Mouse (Mus musculus) limb, embryonic 13.5 days (tissue): Measurements from ENCODE around the gene Tmeff2. TPM values are rescaled to one million over a fixed set of nuclear protein-coding genes. Genes with fewer than 3 reads are reported as not detected.

ENCODE experiments used
- ATAC-seq: fragments of 200-750 bp; cut with Nextera tagmentation; 2 replicates; pipeline ENCODE4 v1.8.0; 2017; ENCODE audit warnings: low read depth, moderate number of reproducible peaks, moderate TSS enrichment; ENCODE audit not compliant: low FRiP score
- H3K27ac ChIP-seq: fragments of 300-500 bp; sonication (generic); 2 replicates; pipeline ENCODE4 v1.5.1; 2015; ENCODE audit warnings: inconsistent platforms, mild to moderate bottlenecking, moderate library complexity
- H3K27me3 ChIP-seq: fragments of 300-500 bp; sonication (generic); 2 replicates; pipeline ENCODE4 v1.6.1; 2015; ENCODE audit warnings: mild to moderate bottlenecking, inconsistent platforms
- H3K36me3 ChIP-seq: fragments of 300-500 bp; sonication (generic); 2 replicates; pipeline ENCODE4 v1.6.1; 2015; ENCODE audit warnings: inconsistent platforms, mild to moderate bottlenecking, moderate library complexity
- H3K4me1 ChIP-seq: fragments of 300-500 bp; sonication (generic); 2 replicates; pipeline ENCODE4 v1.6.1; 2015; ENCODE audit warnings: inconsistent platforms
- H3K4me2 ChIP-seq: fragments of 300-500 bp; sonication (generic); replicated peaks from 2 replicates; pipeline ENCODE4 v1.6.1; 2015; ENCODE audit warnings: inconsistent platforms, mild to moderate bottlenecking, moderate library complexity
- H3K4me3 ChIP-seq: fragments of 300-500 bp; sonication (generic); 2 replicates; pipeline ENCODE4 v1.5.1; 2015; ENCODE audit warnings: moderate library complexity, mild to moderate bottlenecking, inconsistent platforms
- H3K9ac ChIP-seq: fragments of 300-500 bp; sonication (generic); 2 replicates; pipeline ENCODE4 v1.6.1; 2015; ENCODE audit warnings: mild to moderate bottlenecking, inconsistent platforms
- H3K9me3 ChIP-seq: fragments of 300-500 bp; sonication (generic); 2 replicates; pipeline ENCODE4 v1.6.1; 2016; ENCODE audit warnings: inconsistent platforms
- WGBS: fragments of 180-500 bp; shearing (Covaris S2); methylation state at CpG from one replicate; pipeline ENCODE4 v1.1.7; 2015; 5-methylcytosine and 5-hydroxymethylcytosine counted together
- polyA plus RNA-seq: library from polyadenylated mRNA; unstranded; fragments of >200 nt; fragmentation: Nextera tagmentation; extraction: Ambion mirVana; gene quantifications from 2 replicates; pipeline ENCODE4 v1.2.1, GENCODE M21; 2015

Gene Tmeff2
- polyA plus RNA-seq, 1 experiment from 2014 or later: 19.2 TPM

- H3K27me3 ChIP-seq: no peaks in the 10 kb centered on the region
- ATAC-seq: no peak
These were observed 90.2 kb downstream of the Tmeff2 start for GRCm38 (mm10) chr1:50990661-50991060.

GRCm38 (mm10) chr1:50994505-50994904 is 94.1 kb downstream of the Tmeff2 start:
- no peak overlapping the region for H3K27ac ChIP-seq
- no peaks in the 10 kb centered on the region for H3K36me3 ChIP-seq
- ATAC-seq: no peak
- no peak overlapping the region for H3K9ac ChIP-seq
- no peaks in the 10 kb centered on the region for H3K27me3 ChIP-seq
- no peak overlapping the region for H3K4me3 ChIP-seq
- no peaks in the 10 kb centered on the region for H3K4me1 ChIP-seq
- WGBS: 78% methylated on average over 1 of the region's 1 CpGs
- H3K9me3 ChIP-seq: no peaks in the 10 kb centered on the region
- H3K4me2 ChIP-seq: no peak overlapping the region

More at GRCm38 (mm10) chr1:50990661-50991060, 90.2 kb downstream of the Tmeff2 start:
- Histone ChIP-seq H3K4me2 (no peak overlapping the region), H3K4me1 (no peaks in the 10 kb centered on the region), H3K9ac (no peak overlapping the region), H3K4me3 (no peak overlapping the region), H3K36me3 (no peaks in the 10 kb centered on the region), H3K9me3 (no peaks in the 10 kb centered on the region), H3K27ac (no peak overlapping the region)
- WGBS: 81% methylated on average over 2 of the region's 2 CpGs

- H3K36me3 ChIP-seq: no peaks in the 10 kb centered on the region
- peak; percentile 48; the same call in 1 of the 2 replicates for ATAC-seq
- no peaks in the 10 kb centered on the region for H3K27me3 ChIP-seq
- H3K4me1 ChIP-seq: no peaks in the 10 kb centered on the region
- H3K27ac ChIP-seq: no peak overlapping the region
- WGBS: 65% methylated on average over 3 of the region's 3 CpGs
- no peak overlapping the region for H3K4me3 ChIP-seq
- H3K4me2 ChIP-seq: no peak overlapping the region
- H3K9ac ChIP-seq: no peak overlapping the region
- H3K9me3 ChIP-seq: no peaks in the 10 kb centered on the region
These were observed 99.3 kb downstream of the Tmeff2 start for GRCm38 (mm10) chr1:50999793-51000192.

GRCm38 (mm10) chr1:51008344-51008743 is 107.9 kb downstream of the Tmeff2 start:
- H3K27ac ChIP-seq: no peak overlapping the region
- H3K4me3 ChIP-seq: no peak overlapping the region
- no peak overlapping the region for H3K4me2 ChIP-seq
- H3K9ac ChIP-seq: no peak overlapping the region
- no peaks in the 10 kb centered on the region for H3K9me3 ChIP-seq
- ATAC-seq: no peak
- H3K4me1 ChIP-seq: no peaks in the 10 kb centered on the region
- WGBS: 79% methylated on average over 3 of the region's 3 CpGs
- no peaks in the 10 kb centered on the region for H3K36me3 ChIP-seq
- no peaks in the 10 kb centered on the region for H3K27me3 ChIP-seq

GRCm38 (mm10) chr1:51040249-51040648 is 139.8 kb downstream of the Tmeff2 start:
- WGBS: 70% methylated on average over 5 of the region's 5 CpGs
- Histone ChIP-seq H3K9me3 (no peaks in the 10 kb centered on the region), H3K4me1 (no peaks in the 10 kb centered on the region), H3K9ac (no peak overlapping the region), H3K36me3 (no peaks in the 10 kb centered on the region), H3K27ac (no peak overlapping the region), H3K27me3 (no peaks in the 10 kb centered on the region), H3K4me2 (no peak overlapping the region), H3K4me3 (no peak overlapping the region)
- ATAC-seq: no peak

- WGBS: 92% methylated on average over 7 of the region's 7 CpGs
These were observed 144.4 kb downstream of the Tmeff2 start for GRCm38 (mm10) chr1:51044810-51045209.

GRCm38 (mm10) chr1:51064549-51064948 is 164.1 kb downstream of the Tmeff2 start:
- no peak overlapping the region for H3K9ac ChIP-seq
- H3K4me1 ChIP-seq: no peaks in the 10 kb centered on the region
- H3K36me3 ChIP-seq: no peaks in the 10 kb centered on the region
- H3K9me3 ChIP-seq: no peaks in the 10 kb centered on the region
- H3K4me3 ChIP-seq: no peak overlapping the region
- H3K27me3 ChIP-seq: no peaks in the 10 kb centered on the region
- H3K27ac ChIP-seq: no peak overlapping the region
- no peak for ATAC-seq
- no peak overlapping the region for H3K4me2 ChIP-seq

More at GRCm38 (mm10) chr1:51044810-51045209, 144.4 kb downstream of the Tmeff2 start:
- no peaks in the 10 kb centered on the region for H3K36me3 ChIP-seq
- no peaks in the 10 kb centered on the region for H3K4me1 ChIP-seq
- no peak for ATAC-seq
- H3K27me3 ChIP-seq: no peaks in the 10 kb centered on the region
- no peak overlapping the region for H3K4me2 ChIP-seq
- no peak overlapping the region for H3K27ac ChIP-seq
- no peak overlapping the region for H3K9ac ChIP-seq
- no peaks in the 10 kb centered on the region for H3K9me3 ChIP-seq
- H3K4me3 ChIP-seq: no peak overlapping the region

- no peak overlapping the region for H3K27ac ChIP-seq
- no peaks in the 10 kb centered on the region for H3K4me1 ChIP-seq
- H3K27me3 ChIP-seq: no peaks in the 10 kb centered on the region
- no peaks in the 10 kb centered on the region for H3K9me3 ChIP-seq
- H3K36me3 ChIP-seq: no peaks in the 10 kb centered on the region
- ATAC-seq: no peak
- no peak overlapping the region for H3K4me3 ChIP-seq
- 84% methylated on average over 2 of the region's 2 CpGs for WGBS
- H3K9ac ChIP-seq: no peak overlapping the region
- H3K4me2 ChIP-seq: no peak overlapping the region
These were observed 165.2 kb downstream of the Tmeff2 start for GRCm38 (mm10) chr1:51065652-51066051.

GRCm38 (mm10) chr1:51068814-51069213 is 168.4 kb downstream of the Tmeff2 start:
- WGBS: 86% methylated on average over 3 of the region's 3 CpGs
- H3K4me3 ChIP-seq: no peak overlapping the region
- no peak overlapping the region for H3K27ac ChIP-seq
- H3K4me1 ChIP-seq: no peaks in the 10 kb centered on the region
- H3K9me3 ChIP-seq: no peaks in the 10 kb centered on the region
- no peak for ATAC-seq
- no peaks in the 10 kb centered on the region for H3K27me3 ChIP-seq
- H3K4me2 ChIP-seq: no peak overlapping the region
- no peak overlapping the region for H3K9ac ChIP-seq
- no peaks in the 10 kb centered on the region for H3K36me3 ChIP-seq

GRCm38 (mm10) chr1:51069288-51069687 is 168.8 kb downstream of the Tmeff2 start:
- Histone ChIP-seq H3K27me3 (no peaks in the 10 kb centered on the region), H3K36me3 (no peaks in the 10 kb centered on the region), H3K27ac (no peak overlapping the region), H3K4me3 (no peak overlapping the region), H3K4me2 (no peak overlapping the region), H3K9ac (no peak overlapping the region), H3K4me1 (no peaks in the 10 kb centered on the region), H3K9me3 (no peaks in the 10 kb centered on the region)
- WGBS: 81% methylated on average over 2 of the region's 2 CpGs
- ATAC-seq: no peak

GRCm38 (mm10) chr1:51074076-51074475 is 173.6 kb downstream of the Tmeff2 start:
- no peaks in the 10 kb centered on the region for H3K27me3 ChIP-seq
- 83% methylated on average over 3 of the region's 3 CpGs for WGBS

GRCm38 (mm10) chr1:51075785-51076771 is 175.6 kb downstream of the Tmeff2 start:
- Histone ChIP-seq H3K36me3 (no peaks in the 10 kb centered on the region), H3K27ac (no peak overlapping the region), H3K4me2 (no peak overlapping the region), H3K27me3 (no peaks in the 10 kb centered on the region), H3K4me3 (no peak overlapping the region), H3K4me1 (0 out of 2 replicates have a peak, but pooled peaks cover 6% of the 10 kb centered on the region), H3K9ac (no peak overlapping the region), H3K9me3 (no peaks in the 10 kb centered on the region)
- ATAC-seq: no peak
- 65% methylated on average over 15 of the region's 15 CpGs for WGBS

More at GRCm38 (mm10) chr1:51074076-51074475, 173.6 kb downstream of the Tmeff2 start:
- Histone ChIP-seq H3K4me2 (no peak overlapping the region), H3K9me3 (no peaks in the 10 kb centered on the region), H3K9ac (no peak overlapping the region), H3K36me3 (no peaks in the 10 kb centered on the region), H3K4me3 (no peak overlapping the region), H3K4me1 (0 out of 2 replicates have a peak, but pooled peaks cover 6% of the 10 kb centered on the region), H3K27ac (no peak overlapping the region)
- ATAC-seq: no peak
